Mouse (Mus musculus) urinary bladder, postnatal 10 days (tissue): ENCODE data around the gene Zbtb32.

Experiments
- DNase-seq: peaks from one replicate; pipeline ENCODE4 v3.0.0; 2022; ENCODE audit warnings: low spot score

The Zbtb32 gene

GRCm38 (mm10) chr7:30598786-30599185 is at the start of gene Zbtb32:
Gene Zbtb32, minus strand, starts transcription at chr7:30598909.
- no peak for DNase-seq

GRCm38 (mm10) chr7:30639083-30639482 is 40.4 kb upstream of the Zbtb32 start:
- no peak for DNase-seq

GRCm38 (mm10) chr7:30636395-30636794 is 37.7 kb upstream of the Zbtb32 start:
- DNase-seq: no peak

GRCm38 (mm10) chr7:30635752-30636151 is 37.0 kb upstream of the Zbtb32 start, which contains the start of gene Etv2:
Gene Etv2, minus strand, starts transcription at chr7:30635852.
- no peak for DNase-seq

GRCm38 (mm10) chr7:30634621-30635020 is 35.9 kb upstream of the Zbtb32 start:
- no peak for DNase-seq

GRCm38 (mm10) chr7:30633762-30634412 is 35.2 kb upstream of the Zbtb32 start:
- no peak for DNase-seq

GRCm38 (mm10) chr7:30629013-30629412 is 30.3 kb upstream of the Zbtb32 start:
- no peak for DNase-seq

- DNase-seq: no peak
These were observed 27.9 kb upstream of the Zbtb32 start for GRCm38 (mm10) chr7:30626647-30627046.

- no peak for DNase-seq
These were observed 27.0 kb upstream of the Zbtb32 start, which contains the start of gene Cox6b1 for GRCm38 (mm10) chr7:30625530-30626384. Gene Cox6b1, minus strand, starts transcription at chr7:30626151.

GRCm38 (mm10) chr7:30619202-30619601 is 20.5 kb upstream of the Zbtb32 start:
- DNase-seq: no peak

- DNase-seq: no peak
These were observed 19.9 kb upstream of the Zbtb32 start for GRCm38 (mm10) chr7:30618658-30619057.

GRCm38 (mm10) chr7:30615049-30615760 is 16.5 kb upstream of the Zbtb32 start:
- DNase-seq: no peak

- no peak for DNase-seq
These were observed 15.7 kb upstream of the Zbtb32 start for GRCm38 (mm10) chr7:30614454-30614853.

GRCm38 (mm10) chr7:30613529-30614112 is 14.9 kb upstream of the Zbtb32 start:
- DNase-seq: no peak

GRCm38 (mm10) chr7:30612654-30613402 is 14.1 kb upstream of the Zbtb32 start, which contains the start of gene Upk1a:
Gene Upk1a, minus strand, starts transcription at chr7:30612847.
- no peak for DNase-seq

GRCm38 (mm10) chr7:30610043-30610442 is 11.3 kb upstream of the Zbtb32 start:
- DNase-seq: no peak

GRCm38 (mm10) chr7:30608476-30608875 is 9.8 kb upstream of the Zbtb32 start:
- no peak for DNase-seq

GRCm38 (mm10) chr7:30607706-30608309 is 9.1 kb upstream of the Zbtb32 start:
- DNase-seq: no peak

- DNase-seq: no peak
These were observed 6.2 kb upstream of the Zbtb32 start for GRCm38 (mm10) chr7:30604944-30605343.

- no peak for DNase-seq
These were observed 5.7 kb upstream of the Zbtb32 start for GRCm38 (mm10) chr7:30604424-30604823.

- no peak for DNase-seq
These were observed 3.9 kb upstream of the Zbtb32 start for GRCm38 (mm10) chr7:30602583-30602982.
